Mouse (Mus musculus) heart, adult 8-10 months (tissue): ENCODE data around the gene Tbc1d9b. TPM values are rescaled to one million over a fixed set of nuclear protein-coding genes. Genes with fewer than 3 reads are reported as not detected.
A peak's percentile ranks its signal among the peaks of the same experiment; 100 is the strongest.

Source experiments
- DNase-seq: peaks from one replicate; pipeline ENCODE4 v3.0.0; 2022; ENCODE audit warnings: low spot score
- total RNA-seq, 4 experiments: library from RNA; stranded (reverse); gene quantifications; 2 replicates each; pipeline ENCODE4 v1.2.4; 2022

The Tbc1d9b gene
- total RNA-seq, 4 experiments from 2014 or later: 45.9 to 47.4 (median 46.5) TPM

GRCm38 (mm10) chr11:50176351-50176750 is 45.2 kb downstream of the Tbc1d9b start:
- DNase-seq: no peak

DNA sequence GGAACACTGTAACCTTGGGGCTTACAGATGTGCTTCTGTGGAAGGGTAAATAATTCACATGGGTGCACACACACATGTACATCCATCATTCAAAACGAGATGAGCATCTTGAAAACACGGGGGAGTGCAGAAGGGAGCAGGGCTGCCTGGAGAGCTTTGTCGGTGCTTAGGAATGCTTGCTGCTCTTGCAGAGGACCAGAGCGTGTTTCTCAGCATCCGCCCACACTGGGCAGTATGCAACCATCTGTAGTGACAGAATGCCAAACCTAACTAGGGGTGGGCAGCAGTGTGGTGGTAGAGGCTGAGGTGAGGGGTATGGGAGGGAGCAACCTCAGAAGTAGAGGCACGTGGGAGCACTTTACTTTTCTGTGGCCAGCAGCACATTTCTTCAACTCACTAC is 45.9 kb downstream of the Tbc1d9b start:
- no peak for DNase-seq

DNA sequence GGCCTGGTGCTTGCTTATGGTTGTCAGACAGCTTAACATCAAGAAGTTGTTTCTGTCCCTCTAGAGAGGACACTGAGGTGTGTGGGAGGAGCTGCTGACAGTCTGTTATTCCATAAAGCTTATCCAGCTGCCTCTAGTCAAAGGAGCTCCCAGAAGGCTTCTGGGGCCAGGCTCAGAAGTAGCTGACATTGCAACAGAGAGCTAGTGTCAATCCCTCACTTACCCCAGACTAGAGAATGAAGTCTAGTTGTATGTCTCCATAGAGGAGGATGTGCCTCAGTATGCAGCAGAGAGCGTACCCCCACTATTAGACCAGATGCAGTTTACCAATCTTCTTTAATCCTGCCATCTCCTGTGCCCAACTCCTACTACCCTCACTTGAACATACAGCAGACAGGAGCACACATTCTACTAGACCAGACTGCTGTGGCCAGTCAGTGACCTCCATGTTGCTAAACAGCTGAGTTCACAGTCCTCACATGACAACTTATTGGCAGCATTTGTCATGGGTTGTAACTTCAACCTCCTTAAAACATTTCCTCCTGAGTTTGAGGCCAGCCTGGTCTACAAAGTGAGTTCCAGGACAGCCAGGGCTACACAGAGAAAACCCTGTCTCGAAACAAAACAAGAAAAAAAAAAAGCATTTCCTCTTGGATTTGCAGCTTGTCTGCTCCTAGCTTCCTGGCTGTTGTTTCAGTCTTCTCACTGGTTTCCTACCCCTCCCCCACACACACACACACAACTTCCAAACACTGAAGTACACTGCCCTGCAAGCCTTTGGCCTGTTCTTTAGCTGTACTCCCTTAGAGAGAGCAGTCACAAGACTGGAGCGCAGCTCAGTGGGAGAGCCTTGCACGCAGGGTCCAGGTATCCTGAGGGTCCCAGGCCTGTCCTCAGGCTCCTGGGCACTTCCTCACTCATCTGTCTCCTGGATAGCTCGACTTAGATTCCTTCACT is 47.6 kb downstream of the Tbc1d9b start:
- no peak for DNase-seq

DNA sequence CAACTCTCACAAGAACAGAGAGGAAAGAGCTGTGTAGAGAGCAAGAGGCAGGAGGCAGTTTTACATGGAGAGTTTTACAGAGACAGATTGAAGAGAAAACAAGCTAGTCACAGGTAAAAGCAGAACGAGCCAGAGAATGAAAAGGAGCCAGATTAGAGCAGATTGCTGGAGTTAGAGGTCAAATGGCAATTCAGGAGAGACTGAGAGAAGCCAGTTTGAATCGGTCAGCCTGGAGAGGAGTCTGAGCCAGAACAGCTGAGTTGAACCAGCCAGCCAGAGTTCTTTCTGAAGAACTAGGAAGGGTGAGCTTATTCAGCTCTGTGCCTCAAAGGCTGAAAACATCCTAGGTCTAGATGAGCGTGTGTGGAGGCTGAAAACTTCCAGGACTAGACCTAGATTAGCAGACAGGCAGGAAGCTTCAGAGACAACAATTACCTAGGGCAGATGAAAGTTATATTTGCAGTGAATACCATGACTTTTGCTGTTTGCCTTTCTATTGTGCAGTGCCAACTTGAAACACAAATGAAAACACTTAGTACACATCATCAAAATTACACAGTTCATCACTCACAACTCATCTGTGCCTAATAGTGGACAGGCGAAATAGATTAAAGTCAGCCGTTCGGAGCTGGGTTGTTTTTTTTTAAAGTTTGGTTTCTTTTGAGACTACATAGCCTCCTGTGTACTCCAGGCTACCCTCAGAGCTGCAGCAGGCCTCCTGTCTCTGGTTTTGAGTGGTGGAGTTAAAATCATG is 49.5 kb downstream of the Tbc1d9b start:
- DNase-seq: no peak

- no peak for DNase-seq
Observed at GRCm38 (mm10) chr11:50182702-50183101, 51.5 kb downstream of the Tbc1d9b start.

DNA sequence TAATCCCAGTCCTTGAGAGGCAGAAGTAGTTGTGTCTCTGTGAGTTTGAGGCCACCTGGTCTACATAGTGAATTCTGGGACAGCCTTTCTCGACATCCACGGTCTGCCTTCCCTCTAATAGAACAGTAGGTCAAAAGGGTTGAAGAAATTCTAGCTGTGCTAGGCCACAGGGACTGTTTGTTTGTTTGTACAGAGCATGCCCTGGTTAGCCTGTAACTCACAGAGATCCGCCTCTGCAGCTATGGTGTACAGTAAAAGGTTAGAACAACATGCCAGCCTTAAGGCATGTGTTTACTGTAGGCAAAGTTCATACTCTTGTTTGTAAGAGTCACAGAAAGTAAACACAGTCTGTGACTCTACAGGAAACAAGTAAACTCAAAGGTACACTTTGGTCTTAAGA is 53.6 kb downstream of the Tbc1d9b start:
- no peak for DNase-seq

DNA sequence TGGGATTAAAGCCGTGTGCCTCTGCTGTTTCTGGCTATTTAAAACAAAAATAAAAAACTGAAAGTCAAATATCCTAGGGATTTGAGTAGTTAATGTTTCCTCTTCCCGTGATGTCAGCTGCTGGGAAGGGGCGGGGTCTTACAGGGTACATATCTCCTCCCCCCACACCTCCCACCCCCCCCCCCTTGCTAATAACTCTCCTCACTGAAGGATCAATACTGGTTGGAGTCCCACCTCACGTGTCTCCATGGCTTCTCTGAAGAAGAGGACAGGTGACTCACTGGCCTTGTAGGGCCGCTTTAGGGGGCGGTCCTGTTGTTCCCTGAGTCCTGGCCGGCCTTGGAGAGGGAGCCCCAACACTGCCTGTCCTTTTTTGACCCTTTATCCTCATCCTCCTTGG is 57.5 kb downstream of the Tbc1d9b start:
- DNase-seq: no peak

DNA sequence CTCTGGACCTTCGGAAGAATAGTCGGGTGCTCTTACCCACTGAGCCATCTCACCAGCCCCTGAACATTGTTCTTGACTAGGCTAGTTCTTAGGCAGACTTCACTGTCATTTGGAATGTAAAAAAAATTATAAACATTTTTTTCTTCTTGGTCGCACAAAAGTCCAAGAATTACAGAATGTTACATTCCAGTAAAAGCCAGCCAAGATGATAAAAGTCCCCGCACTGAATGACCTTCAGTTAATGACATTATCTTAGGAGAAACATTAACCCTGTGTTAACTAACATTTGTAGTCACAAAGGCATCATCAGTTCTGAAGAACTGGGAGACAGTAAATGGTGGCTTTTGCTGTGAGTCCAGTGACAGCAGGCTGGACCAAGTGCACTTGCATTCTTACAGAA is 59.2 kb downstream of the Tbc1d9b start:
- DNase-seq: no peak

GRCm38 (mm10) chr11:50192278-50192677 is 61.1 kb downstream of the Tbc1d9b start:
- DNase-seq: no peak

DNA sequence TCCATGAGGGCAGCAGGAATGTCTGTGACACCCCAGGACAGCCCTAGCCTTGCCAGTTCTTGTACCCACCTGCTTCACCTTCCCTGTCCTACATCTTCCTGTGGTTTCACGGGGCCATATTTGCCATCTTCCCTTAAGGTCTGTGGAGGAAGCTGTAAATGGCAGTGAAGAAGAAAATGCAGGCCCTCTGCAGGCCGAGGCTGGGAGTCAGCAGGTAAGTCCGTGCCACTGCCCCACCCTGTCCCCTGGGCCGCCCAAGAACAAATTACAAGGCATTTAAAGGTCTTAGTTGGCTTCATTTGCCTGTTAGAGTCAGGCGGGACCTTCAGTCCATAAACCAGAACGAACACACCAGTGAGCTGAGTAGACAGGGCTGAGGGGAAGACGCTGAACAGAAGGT is 62.9 kb downstream of the Tbc1d9b start:
- DNase-seq: no peak

- no peak for DNase-seq
Observed at GRCm38 (mm10) chr11:50194793-50195192, 63.6 kb downstream of the Tbc1d9b start.

DNA sequence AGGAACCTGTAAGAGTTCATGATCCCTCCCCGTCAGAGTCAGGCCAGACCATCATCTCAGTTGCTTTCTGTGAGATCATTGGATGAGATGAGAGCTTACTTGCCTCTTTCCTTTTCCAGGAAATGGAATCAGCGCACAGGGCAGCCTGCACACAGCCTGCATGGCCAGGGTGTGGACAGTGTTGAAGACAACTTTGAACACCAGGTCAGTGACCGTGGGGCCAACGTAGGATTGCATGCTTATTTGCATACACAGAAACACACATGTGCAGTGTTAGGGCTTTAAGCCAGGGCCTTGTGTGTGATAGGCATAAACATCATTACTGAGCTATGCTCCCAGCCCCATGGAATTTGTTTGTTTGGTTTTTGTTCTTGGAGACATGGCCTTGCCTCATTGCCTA is 66.3 kb downstream of the Tbc1d9b start:
- DNase-seq: no peak

DNA sequence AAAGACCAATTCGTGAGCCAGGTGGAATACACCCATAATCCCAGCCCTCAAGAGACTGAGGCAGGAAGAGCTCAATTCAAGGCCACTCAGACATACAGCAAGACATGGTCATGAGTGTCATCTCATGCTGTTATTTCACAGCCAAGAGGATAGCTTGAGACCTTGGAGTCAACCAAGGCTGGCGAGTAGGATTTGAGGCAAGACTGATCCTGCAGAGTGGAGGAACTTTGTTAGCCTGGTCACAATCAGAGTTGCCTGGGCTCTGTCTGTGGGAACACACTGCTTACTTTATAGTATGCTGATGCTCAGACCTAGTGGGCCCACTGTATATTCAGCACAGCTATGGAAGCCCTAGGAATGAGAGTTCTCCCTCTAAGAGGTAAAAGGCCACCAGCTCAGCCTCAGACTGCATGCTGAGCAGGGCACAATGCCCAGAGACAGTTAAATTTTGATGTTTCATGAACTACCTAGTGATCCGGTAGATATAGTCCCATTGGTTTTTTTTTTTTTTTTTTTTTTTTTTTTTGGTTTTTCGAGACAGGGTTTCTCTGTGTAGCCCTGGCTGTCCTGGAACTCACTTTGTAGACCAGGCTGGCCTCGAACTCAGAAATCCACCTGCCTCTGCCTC is 67.1 kb downstream of the Tbc1d9b start:
- no peak for DNase-seq

DNA sequence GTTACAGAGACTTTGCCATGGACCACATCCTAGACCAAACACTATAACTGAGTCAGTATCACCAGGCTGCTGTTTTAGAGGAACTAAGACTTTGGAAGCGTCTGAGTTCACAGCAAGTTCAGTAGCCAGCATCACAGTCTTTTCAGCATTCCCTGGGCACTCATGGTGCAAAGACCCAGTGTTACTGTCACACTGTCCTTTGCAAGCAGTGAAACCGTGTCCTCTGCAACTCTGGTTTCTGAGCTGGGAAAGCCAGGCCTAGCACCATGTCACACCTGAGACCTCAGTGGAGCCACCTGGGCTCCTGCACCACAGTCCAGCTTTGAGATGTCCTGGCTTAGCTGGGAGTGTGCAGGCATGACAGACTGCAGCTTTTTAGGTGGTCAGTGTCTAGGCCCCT is 67.7 kb downstream of the Tbc1d9b start:
- DNase-seq: no peak

DNA sequence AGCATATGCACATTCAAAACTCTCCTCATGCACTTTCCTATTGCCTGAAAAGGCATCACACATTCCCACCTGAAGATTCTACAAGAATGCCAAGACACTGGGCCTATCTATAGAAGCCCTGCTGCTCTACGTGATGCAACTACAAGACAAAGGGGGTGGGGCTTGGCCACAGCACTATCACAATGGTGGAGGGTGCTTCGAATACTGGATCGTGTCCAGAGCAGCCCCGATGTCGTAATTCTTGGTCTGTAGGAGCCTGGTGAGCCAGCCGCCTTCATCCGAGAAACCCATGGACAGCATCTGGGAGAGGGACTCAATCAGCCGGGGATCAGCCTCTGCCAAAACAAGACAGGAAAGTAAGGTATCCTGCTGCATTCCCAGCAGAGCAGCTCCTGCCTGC is 69.4 kb downstream of the Tbc1d9b start:
- DNase-seq: no peak

GRCm38 (mm10) chr11:50201590-50201989 is 70.4 kb downstream of the Tbc1d9b start:
- DNase-seq: no peak

- DNase-seq: no peak
Observed at GRCm38 (mm10) chr11:50203302-50203827, 72.2 kb downstream of the Tbc1d9b start.

DNA sequence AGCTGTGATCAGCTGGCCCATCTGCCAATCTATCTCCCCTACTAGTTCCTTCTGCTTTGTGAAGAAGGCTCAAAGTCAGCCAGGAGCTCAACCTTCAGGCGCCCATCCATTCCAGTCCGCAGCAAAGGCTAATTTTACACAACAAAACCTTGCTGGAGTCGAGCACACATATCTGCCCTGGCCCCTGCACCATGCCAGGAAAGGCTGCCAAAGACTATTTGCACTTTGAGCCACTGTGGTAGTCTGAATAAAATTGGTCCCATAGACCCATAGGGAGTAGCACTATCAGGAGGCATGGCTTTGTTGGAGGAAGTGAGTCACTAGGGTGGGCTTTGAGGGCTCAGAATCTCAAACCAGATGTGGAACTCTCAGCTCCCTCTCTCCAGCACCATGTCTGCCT is 74.2 kb downstream of the Tbc1d9b start:
- no peak for DNase-seq

- DNase-seq: no peak
Observed at GRCm38 (mm10) chr11:50206037-50206436, 74.8 kb downstream of the Tbc1d9b start.

DNA sequence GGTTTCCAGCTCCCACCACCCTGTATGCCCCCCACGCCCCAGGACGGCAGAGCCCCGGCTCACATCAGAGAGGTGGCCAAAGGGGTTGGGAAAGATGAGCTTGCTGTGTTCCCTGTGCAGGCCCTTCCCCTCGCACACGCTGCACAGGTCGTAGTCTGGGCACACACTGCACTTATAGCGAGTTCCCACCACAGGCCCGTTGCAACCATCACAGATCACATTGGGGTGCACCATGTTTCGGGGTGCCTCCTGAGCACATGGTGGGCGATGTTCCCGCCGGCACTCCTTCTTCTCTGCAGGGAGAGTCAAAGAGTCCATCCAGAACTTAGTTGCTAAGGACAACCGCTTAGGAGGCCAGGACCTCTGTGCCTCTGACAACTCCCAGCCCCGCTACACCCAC is 76.1 kb downstream of the Tbc1d9b start:
- DNase-seq: no peak

DNA sequence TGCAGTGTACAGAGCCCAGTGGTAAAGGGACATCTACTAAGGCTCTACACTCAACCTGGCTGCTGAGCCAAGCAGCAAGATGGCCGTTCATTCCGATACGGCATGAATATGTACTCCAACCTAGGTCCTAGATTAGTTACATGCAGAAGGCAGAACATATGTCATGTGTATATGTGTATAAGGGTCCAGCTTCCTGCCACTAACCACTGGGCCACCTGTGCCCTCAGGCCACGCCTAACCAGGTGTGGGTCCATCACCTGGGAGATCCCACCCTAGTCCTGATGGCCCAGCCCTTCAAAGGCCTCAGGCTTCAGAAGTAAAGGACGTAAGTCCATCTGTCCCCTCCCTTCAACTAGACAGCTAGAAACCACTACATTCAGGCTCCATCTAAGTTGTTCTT is 76.8 kb downstream of the Tbc1d9b start:
- no peak for DNase-seq

DNA sequence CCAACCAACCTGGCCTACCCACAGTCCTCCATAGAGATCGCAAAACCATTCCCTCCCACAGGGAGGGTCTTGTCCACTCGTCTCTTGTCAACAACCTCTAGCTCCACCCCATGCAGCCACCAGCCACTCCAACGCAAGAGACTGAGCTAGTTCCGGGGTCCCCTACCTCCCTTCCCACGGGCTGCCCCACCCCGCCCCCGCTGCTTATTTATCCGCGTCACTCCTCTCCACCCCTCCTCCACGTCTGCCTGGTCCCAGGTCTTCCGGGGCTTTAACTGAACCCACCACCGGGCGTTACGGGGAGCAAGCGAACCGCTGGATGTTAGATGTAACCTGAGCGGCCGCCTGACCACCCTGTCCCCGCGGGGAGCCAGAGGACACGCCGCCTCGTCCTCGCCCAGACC is 78.9 kb downstream of the Tbc1d9b start:
- DNase-seq: peak; percentile 88
